Mouse (Mus musculus) megakaryocyte, embryonic 14.5 days (primary cell): ENCODE results near the gene Clnk.

Source experiments
- FLI1 ChIP-seq: IDR thresholded peaks from 2 replicates; pipeline ENCODE4 v1.6.1; 2012; ENCODE audit warnings: low read length, inconsistent platforms, mixed read lengths
- GATA1 ChIP-seq: IDR thresholded peaks from 3 replicates; pipeline ENCODE4 v1.6.1; 2012; ENCODE audit warnings: mixed read lengths, low read length, inconsistent platforms, borderline replicate concordance

DNA sequence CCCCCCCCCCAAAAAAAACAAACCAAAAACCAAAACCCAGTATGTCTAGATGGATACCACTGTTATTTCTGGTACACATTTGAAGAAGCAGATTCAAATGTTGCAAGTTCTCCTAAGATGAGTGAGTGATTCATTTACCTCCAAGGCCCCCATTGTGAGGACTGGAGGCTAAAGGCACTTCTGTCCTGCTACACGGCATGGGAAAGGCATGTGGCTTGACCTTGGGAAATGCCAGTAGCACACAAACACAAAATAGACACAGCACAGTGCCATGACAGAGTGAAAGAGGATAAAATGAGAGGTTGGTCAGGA, 4.8 kb upstream of the Clnk start:
- TF ChIP-seq GATA1 = no peak
- no peak for TF ChIP-seq FLI1
